Mouse (Mus musculus) thymus, adult 2 months (tissue): Measurements from ENCODE around the gene Ciapin1.

Source experiments
- CTCF ChIP-seq: fragments of 200-500 bp; IDR thresholded peaks from 2 replicates; pipeline ENCODE4 v1.5.1; 2012; ENCODE audit warnings: mild to moderate bottlenecking, control low read depth, low read length, moderate library complexity, borderline replicate concordance; ENCODE audit not compliant: control insufficient read depth, poor library complexity, insufficient read depth; ENCODE audit errors: extremely low read depth
- POLR2A ChIP-seq: fragments of 200-500 bp; IDR thresholded peaks from 2 replicates; pipeline ENCODE4 v1.6.1; 2012; ENCODE audit warnings: mild to moderate bottlenecking, low read length, control low read depth, moderate library complexity; ENCODE audit not compliant: control insufficient read depth, poor library complexity, insufficient read depth; ENCODE audit errors: extremely low read depth

- TF ChIP-seq POLR2A: no peak
- no peak for TF ChIP-seq CTCF
These were observed 43.8 kb downstream of the Ciapin1 start for GRCm38 (mm10) chr8:94794368-94794767.
